31 mouse cellular contexts compared by ENCODE assay signal in the genomic region with DNA sequence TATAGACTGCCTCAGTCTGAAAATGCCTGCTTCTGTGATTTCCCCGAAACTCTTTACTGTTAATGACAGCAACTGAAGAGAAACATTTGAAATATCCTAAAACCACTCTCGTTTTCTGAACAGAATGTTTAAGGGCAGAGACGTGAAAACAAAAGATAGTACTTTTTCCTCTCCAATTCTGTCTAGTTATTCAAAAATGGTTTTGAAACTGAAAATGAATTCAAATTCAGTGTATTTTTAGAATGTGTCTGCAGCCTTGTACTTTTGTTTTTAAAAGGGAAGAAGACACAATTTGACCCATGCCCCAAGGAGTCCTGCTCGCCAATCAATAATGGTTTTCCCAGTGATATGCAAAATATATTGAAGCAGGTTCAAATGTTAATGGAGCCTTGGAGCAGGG.
"Had no signal": no experiment of that assay in that cellular context is flagged by ENCODE, and none has a peak within 500 bp of the region (broad histone marks: within the 10 kb centered on the region; RNA-seq: fewer than 3 reads in every experiment).

No protein-coding gene starts in this region.

- H3K36me3 ChIP-seq: heart, embryonic 12.5 days; heart, embryonic 13.5 days; heart, embryonic 15.5 days; hindbrain, embryonic 10.5 days; hindbrain, embryonic 12.5 days; hindbrain, embryonic 13.5 days; hindbrain, embryonic 15.5 days; intestine, embryonic 15.5 days; kidney, embryonic 15.5 days had no signal

- H3K4me1 ChIP-seq: heart, embryonic 12.5 days; heart, embryonic 13.5 days; heart, embryonic 15.5 days; hindbrain, embryonic 10.5 days; hindbrain, embryonic 12.5 days; hindbrain, embryonic 13.5 days; hindbrain, embryonic 15.5 days; intestine, embryonic 15.5 days; kidney, embryonic 15.5 days had no signal

- H3K27me3 ChIP-seq: heart, embryonic 12.5 days; heart, embryonic 13.5 days; heart, embryonic 15.5 days; hindbrain, embryonic 12.5 days; hindbrain, embryonic 13.5 days; hindbrain, embryonic 15.5 days; intestine, embryonic 15.5 days; kidney, embryonic 15.5 days had no signal

- DNase-seq: heart, postnatal 10 days; heart, postnatal 14 days; heart, postnatal 36 days; heart, postnatal 4 days; kidney, adult 11 months; kidney, adult 18-20 months; kidney, adult 2 months; kidney, adult 8-10 months; kidney, adult 9 months; kidney, postnatal 10 days; kidney, postnatal 14 days; kidney, postnatal 25 days; kidney, postnatal 36 days; kidney, postnatal 4 days; layer of hippocampus, adult 9-11 months; layer of hippocampus, postnatal 36 days had no signal

- H3K4me2 ChIP-seq: heart, embryonic 11.5 days; heart, embryonic 12.5 days; heart, embryonic 13.5 days; heart, embryonic 15.5 days; hindbrain, embryonic 12.5 days; hindbrain, embryonic 13.5 days; hindbrain, embryonic 14.5 days; hindbrain, embryonic 15.5 days; intestine, embryonic 15.5 days; kidney, embryonic 15.5 days had no signal

- H3K9me3 ChIP-seq: heart, embryonic 12.5 days; heart, embryonic 13.5 days; heart, embryonic 15.5 days; hindbrain, embryonic 10.5 days; hindbrain, embryonic 12.5 days; hindbrain, embryonic 13.5 days; hindbrain, embryonic 15.5 days; intestine, embryonic 15.5 days; kidney, embryonic 15.5 days had no signal

- H3K9ac ChIP-seq: heart, embryonic 12.5 days; heart, embryonic 13.5 days; heart, embryonic 15.5 days; hindbrain, embryonic 12.5 days; hindbrain, embryonic 13.5 days; hindbrain, embryonic 14.5 days; hindbrain, embryonic 15.5 days; intestine, embryonic 15.5 days; kidney, embryonic 15.5 days had no signal

- H3K4me3 ChIP-seq: heart, embryonic 12.5 days; heart, embryonic 13.5 days; heart, embryonic 15.5 days; hindbrain, embryonic 10.5 days; hindbrain, embryonic 12.5 days; hindbrain, embryonic 13.5 days; hindbrain, embryonic 15.5 days; intestine, embryonic 15.5 days; kidney, embryonic 15.5 days; layer of hippocampus, adult 2 months; left cerebral cortex, adult 2 months had no signal

- H3K27ac ChIP-seq: heart, embryonic 13.5 days; heart, embryonic 15.5 days; hindbrain, embryonic 10.5 days; hindbrain, embryonic 12.5 days; hindbrain, embryonic 13.5 days; hindbrain, embryonic 14.5 days; hindbrain, embryonic 15.5 days; hindbrain, postnatal 0 days; intestine, embryonic 15.5 days; kidney, embryonic 15.5 days; kidney, postnatal 0 days; layer of hippocampus, adult 2 months; left cerebral cortex, adult 2 months had no signal
